Mouse (Mus musculus) thymus, adult 2 months (tissue): ENCODE measurements around the gene Ccer1. TPM values are rescaled to one million over a fixed set of nuclear protein-coding genes. Genes with fewer than 3 reads are reported as not detected.

Experiments used
- DNase-seq: peaks from one replicate; pipeline ENCODE4 v3.0.0; 2021
- H3K27ac ChIP-seq: fragments of 200-500 bp; 2 replicates; pipeline ENCODE4 v1.5.1; 2012; ENCODE audit warnings: low read length, control low read depth; ENCODE audit not compliant: control insufficient read depth, insufficient read depth
- H3K27me3 ChIP-seq: fragments of 200-500 bp; 2 replicates; pipeline ENCODE4 v1.6.1; 2012; ENCODE audit warnings: mild to moderate bottlenecking, low read length, moderate library complexity, mixed read lengths; ENCODE audit not compliant: control insufficient read depth, insufficient read depth
- H3K36me3 ChIP-seq: fragments of 200-500 bp; 2 replicates; pipeline ENCODE4 v1.6.1; 2012; ENCODE audit warnings: mild to moderate bottlenecking, low read length, moderate library complexity; ENCODE audit not compliant: control insufficient read depth, insufficient read depth
- H3K4me1 ChIP-seq: fragments of 200-500 bp; replicated peaks from 2 replicates; pipeline ENCODE4 v1.6.1; 2012; ENCODE audit warnings: low read length; ENCODE audit not compliant: control insufficient read depth, insufficient read depth
- H3K4me3 ChIP-seq: fragments of 200-500 bp; 2 replicates; pipeline ENCODE4 v1.5.1; 2012; ENCODE audit warnings: mild to moderate bottlenecking, low read length, control low read depth, moderate library complexity; ENCODE audit not compliant: control insufficient read depth, insufficient read depth
- CTCF ChIP-seq: fragments of 200-500 bp; IDR thresholded peaks from 2 replicates; pipeline ENCODE4 v1.5.1; 2012; ENCODE audit warnings: mild to moderate bottlenecking, control low read depth, low read length, moderate library complexity, borderline replicate concordance; ENCODE audit not compliant: control insufficient read depth, poor library complexity, insufficient read depth; ENCODE audit errors: extremely low read depth
- POLR2A ChIP-seq: fragments of 200-500 bp; IDR thresholded peaks from 2 replicates; pipeline ENCODE4 v1.6.1; 2012; ENCODE audit warnings: mild to moderate bottlenecking, low read length, control low read depth, moderate library complexity; ENCODE audit not compliant: control insufficient read depth, poor library complexity, insufficient read depth; ENCODE audit errors: extremely low read depth
- WGBS: fragments of 180-500 bp; shearing (Covaris S2); methylation state at CpG from one replicate; pipeline ENCODE4 v1.1.7; 2018; 5-methylcytosine and 5-hydroxymethylcytosine counted together
- polyA plus RNA-seq: library from polyadenylated mRNA; depleted of rRNA; stranded (reverse); fragments of >200 nt; gene quantifications from 2 replicates; pipeline ENCODE4 v1.2.3, GENCODE M21; 2012; rRNA removed

Ccer1 gene
- polyA plus RNA-seq = 0.12 TPM in 1 of 2 replicates, not detected in the other

- no peaks in the 10 kb centered on the region for H3K36me3 ChIP-seq
- 73% methylated on average over 20 of the region's 20 CpGs for WGBS
- no peaks in the 10 kb centered on the region for H3K27me3 ChIP-seq
- DNase-seq = no peak
- no peaks in the 10 kb centered on the region for H3K4me1 ChIP-seq
- no peak within 1 kb of the TSS for H3K27ac ChIP-seq
- no peak within 1 kb of the TSS for H3K4me3 ChIP-seq
- no peak for TF ChIP-seq POLR2A
- no peak for TF ChIP-seq CTCF
Measured at GRCm38 (mm10) chr10:97692913-97693312, at the start of gene Ccer1. TSS of gene Ccer1 (plus strand) at chr10:97693059.

- H3K27ac ChIP-seq = no peak within 1 kb of the TSS
- WGBS = 91% methylated on average over 2 of the region's 2 CpGs
- no peaks in the 10 kb centered on the region for H3K4me1 ChIP-seq
- H3K27me3 ChIP-seq = no peaks in the 10 kb centered on the region
- no peak within 1 kb of the TSS for H3K4me3 ChIP-seq
- no peak for DNase-seq
- TF ChIP-seq CTCF (no peak), POLR2A (no peak)
- no peaks in the 10 kb centered on the region for H3K36me3 ChIP-seq
Measured at GRCm38 (mm10) chr10:97643768-97644167, 49.1 kb upstream of the Ccer1 start, which contains the start of gene Epyc. TSS of gene Epyc (plus strand) at chr10:97644068.

- TF ChIP-seq POLR2A (no peak), CTCF (no peak)
- Histone ChIP-seq H3K27ac (no peak overlapping the region), H3K36me3 (no peaks in the 10 kb centered on the region), H3K27me3 (no peaks in the 10 kb centered on the region), H3K4me3 (no peak overlapping the region), H3K4me1 (no peaks in the 10 kb centered on the region)
- no peak for DNase-seq
- 87% methylated on average over 2 of the region's 2 CpGs for WGBS
Measured at GRCm38 (mm10) chr10:97650334-97650733, 42.5 kb upstream of the Ccer1 start.

GRCm38 (mm10) chr10:97659489-97659888 is 33.4 kb upstream of the Ccer1 start:
- no peaks in the 10 kb centered on the region for H3K36me3 ChIP-seq
- 98% methylated on average over 1 of the region's 1 CpGs for WGBS
- TF ChIP-seq CTCF (no peak), POLR2A (no peak)
- no peaks in the 10 kb centered on the region for H3K4me1 ChIP-seq
- no peak overlapping the region for H3K27ac ChIP-seq
- no peak for DNase-seq
- H3K4me3 ChIP-seq = no peak overlapping the region
- no peaks in the 10 kb centered on the region for H3K27me3 ChIP-seq

GRCm38 (mm10) chr10:97668656-97669055 is 24.2 kb upstream of the Ccer1 start:
- H3K27me3 ChIP-seq = no peaks in the 10 kb centered on the region
- WGBS = 83% methylated on average over 4 of the region's 4 CpGs
- no peaks in the 10 kb centered on the region for H3K36me3 ChIP-seq
- H3K4me3 ChIP-seq = no peak overlapping the region
- H3K27ac ChIP-seq = no peak overlapping the region
- H3K4me1 ChIP-seq = no peaks in the 10 kb centered on the region
- DNase-seq = no peak
- TF ChIP-seq CTCF (no peak), POLR2A (no peak)

- H3K36me3 ChIP-seq = no peaks in the 10 kb centered on the region
- TF ChIP-seq CTCF (no peak), POLR2A (no peak)
- WGBS = 73% methylated on average over 4 of the region's 4 CpGs
- DNase-seq = no peak
- H3K4me1 ChIP-seq = no peaks in the 10 kb centered on the region
- H3K27ac ChIP-seq = no peak overlapping the region
- H3K27me3 ChIP-seq = no peaks in the 10 kb centered on the region
- H3K4me3 ChIP-seq = no peak overlapping the region
Measured at GRCm38 (mm10) chr10:97670202-97670601, 22.7 kb upstream of the Ccer1 start.

- 70% methylated on average over 2 of the region's 2 CpGs for WGBS
- no peak overlapping the region for H3K4me3 ChIP-seq
- H3K36me3 ChIP-seq = no peaks in the 10 kb centered on the region
- no peak overlapping the region for H3K27ac ChIP-seq
- H3K4me1 ChIP-seq = no peaks in the 10 kb centered on the region
- TF ChIP-seq POLR2A = no peak
- no peak for TF ChIP-seq CTCF
- no peak for DNase-seq
- H3K27me3 ChIP-seq = no peaks in the 10 kb centered on the region
Measured at GRCm38 (mm10) chr10:97673239-97673638, 19.6 kb upstream of the Ccer1 start.
